Mouse (Mus musculus): ENCODE data around the gene Myh7b.
A peak's percentile ranks its signal among the peaks of the same experiment; 100 is the strongest.
"Not testable (repeated sequence)": the region's sequence is repeated elsewhere in the genome, so short reads cannot be mapped to it uniquely, and the experiment has no call there.

The Myh7b gene

DNA sequence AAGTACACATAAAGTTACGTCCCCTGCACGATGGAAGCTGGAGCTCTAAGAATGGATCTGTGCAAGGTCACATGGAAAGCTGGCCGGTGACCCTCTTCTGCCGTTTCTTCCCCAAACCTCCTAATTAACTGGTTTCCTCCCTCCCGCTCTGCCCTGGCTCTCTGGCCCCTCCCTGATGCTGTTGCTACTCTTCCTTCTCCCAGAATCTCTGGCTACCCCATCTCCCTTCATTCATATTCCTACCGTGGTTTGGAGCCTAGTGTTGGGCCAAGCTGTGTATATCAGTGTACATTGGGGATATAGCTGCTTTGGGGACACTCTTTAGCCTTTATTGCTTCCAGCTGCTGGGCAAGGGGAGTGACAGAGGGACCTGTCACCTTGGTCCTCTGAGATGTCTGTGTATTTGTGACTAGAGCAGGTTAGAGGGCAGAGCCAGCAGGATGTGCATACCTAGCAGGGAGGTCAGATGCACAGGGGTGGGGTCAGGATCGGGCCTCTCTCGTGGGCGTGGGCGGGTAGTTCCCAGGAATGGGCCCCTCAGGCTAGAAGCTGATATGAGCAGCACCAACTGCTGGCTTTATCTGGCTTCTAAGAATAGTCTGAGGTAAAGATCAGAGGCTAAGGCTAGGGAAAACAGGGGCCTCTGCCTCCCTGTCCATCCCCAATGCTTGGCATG, 6.3 kb upstream of the Myh7b start:
- no peak for DNase-seq (ENCODE audit: low read depth)

GRCm38 (mm10) chr2:155605236-155605589, 5.8 kb upstream of the Myh7b start:
- not testable (repeated sequence) for DNase-seq (ENCODE audit: low read depth)

DNA sequence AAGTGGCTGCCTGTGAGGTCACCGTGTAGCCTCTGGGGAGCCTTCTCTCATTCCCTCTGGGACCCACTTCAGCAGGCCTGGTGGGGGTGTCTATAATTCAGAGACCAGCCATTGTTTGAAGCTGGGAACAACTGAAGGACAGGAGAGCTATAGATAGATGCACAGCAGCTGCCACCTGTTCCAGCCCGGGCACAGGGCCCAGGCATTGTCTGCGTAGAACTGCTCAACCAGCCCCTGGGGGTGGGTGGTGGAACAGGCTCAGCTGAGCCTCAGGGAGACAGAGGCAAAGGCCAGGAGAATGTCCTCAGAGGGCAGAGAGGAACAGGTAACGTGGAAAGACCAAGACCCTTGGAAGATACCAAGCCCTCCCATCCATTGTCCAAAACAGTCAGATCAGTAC, 4.7 kb upstream of the Myh7b start:
- DNase-seq (ENCODE audit: low read depth): no peak

DNA sequence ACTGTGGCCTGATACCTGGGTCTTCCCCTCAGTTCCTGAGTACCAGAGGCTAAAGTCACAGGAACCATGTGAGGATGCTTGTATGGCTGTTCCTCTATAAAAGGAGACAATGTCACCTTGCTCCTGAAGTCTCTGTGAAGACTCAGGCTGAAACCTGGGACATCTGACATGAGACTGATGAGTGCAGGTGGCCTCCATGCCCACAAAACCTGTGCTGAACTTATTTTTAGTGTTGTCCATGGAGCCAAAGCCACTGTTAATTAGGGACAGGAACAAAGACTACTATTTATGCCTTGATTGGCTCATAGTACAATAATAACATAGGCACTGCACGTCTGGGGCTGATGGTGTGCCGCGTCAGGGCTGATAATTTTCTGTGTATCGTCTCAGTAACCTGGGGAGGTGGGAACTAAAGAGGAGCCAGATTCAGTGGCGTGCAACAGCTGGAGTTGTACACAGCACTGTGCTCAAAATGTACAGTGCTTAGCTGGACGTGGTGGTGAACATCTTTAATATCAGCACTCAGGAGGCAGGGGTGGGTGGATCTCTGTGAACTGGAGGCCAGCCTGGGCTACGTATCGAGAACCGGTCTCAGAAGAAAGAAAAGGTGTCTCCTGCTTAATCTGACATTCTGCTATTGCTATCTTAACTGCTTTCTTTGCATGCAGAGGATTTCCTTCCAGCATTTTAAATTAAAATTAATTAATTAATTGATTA, 980 bp downstream of the Myh7b start:
- DNase-seq (ENCODE audit: low read depth): no peak

- DNase-seq (ENCODE audit: low read depth): no peak
These were observed 2.3 kb downstream of the Myh7b start for GRCm38 (mm10) chr2:155613326-155613755.

DNA sequence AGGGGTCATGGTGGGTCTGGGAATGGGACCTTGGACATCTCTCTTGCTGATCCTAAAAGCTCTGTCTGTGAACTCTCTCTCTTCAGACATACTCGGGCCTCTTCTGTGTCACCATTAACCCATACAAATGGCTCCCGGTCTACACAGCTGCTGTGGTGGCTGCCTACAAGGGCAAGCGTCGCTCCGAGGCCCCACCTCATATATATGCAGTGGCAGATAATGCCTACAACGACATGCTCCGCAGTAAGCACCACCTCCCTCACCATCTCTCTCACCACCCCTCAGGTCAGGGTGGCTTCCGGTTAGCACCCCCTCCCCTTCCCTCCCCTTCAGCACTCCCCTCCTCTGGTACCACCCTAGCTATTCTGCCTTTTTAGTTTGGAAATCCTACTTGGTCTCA, 2.9 kb downstream of the Myh7b start:
- DNase-seq (ENCODE audit: low read depth): no peak

- DNase-seq (ENCODE audit: low read depth): no peak
These were observed 6.0 kb downstream of the Myh7b start for GRCm38 (mm10) chr2:155616971-155617370.

GRCm38 (mm10) chr2:155619817-155620216, 8.8 kb downstream of the Myh7b start:
- DNase-seq (ENCODE audit: low read depth): no peak

DNA sequence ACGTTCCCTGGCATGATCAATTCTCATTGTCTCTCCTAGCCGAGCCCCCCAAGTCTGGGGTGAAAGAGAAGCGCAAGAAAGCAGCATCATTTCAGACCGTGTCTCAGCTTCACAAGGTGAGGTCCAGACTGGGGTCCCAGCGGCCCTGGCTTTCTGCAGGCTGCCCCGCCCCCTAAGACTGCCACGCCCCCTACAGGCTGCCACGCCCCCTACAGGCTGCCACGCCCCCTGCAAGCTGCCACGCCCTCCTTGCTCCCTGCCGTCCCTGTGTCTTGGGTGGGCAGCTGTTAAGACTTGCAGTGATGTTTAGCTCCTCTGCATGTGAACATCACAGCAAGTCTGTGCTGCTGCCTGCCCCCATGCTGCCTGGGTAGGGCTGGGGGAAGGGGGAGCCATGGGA, 11.6 kb downstream of the Myh7b start:
- no peak for DNase-seq (ENCODE audit: low read depth)

- DNase-seq (ENCODE audit: low read depth): no peak
These were observed 13.0 kb downstream of the Myh7b start for GRCm38 (mm10) chr2:155623996-155624395.

DNA sequence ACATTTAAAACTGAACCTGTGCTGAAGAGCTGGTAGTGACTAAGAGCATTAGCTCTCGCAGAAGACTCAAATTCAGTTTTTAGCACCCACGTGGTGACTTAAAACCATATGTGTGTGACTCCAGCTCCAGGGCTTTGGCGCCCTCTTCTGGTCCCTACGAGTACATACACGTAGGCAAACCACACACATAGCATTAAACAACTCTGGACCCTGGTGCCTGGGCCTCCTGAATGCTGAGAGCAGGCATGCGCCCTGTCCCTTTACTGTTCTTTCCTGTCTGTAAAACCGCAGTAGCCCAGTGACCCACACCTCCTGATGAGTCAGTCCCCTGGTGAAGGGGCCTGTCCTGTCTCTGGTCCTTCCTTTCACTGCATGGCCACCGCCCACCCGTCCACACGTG, 13.7 kb downstream of the Myh7b start:
- peak; percentile 29 for DNase-seq (ENCODE audit: low read depth)

GRCm38 (mm10) chr2:155626277-155626676, 15.3 kb downstream of the Myh7b start:
- DNase-seq (ENCODE audit: low read depth): no peak

DNA sequence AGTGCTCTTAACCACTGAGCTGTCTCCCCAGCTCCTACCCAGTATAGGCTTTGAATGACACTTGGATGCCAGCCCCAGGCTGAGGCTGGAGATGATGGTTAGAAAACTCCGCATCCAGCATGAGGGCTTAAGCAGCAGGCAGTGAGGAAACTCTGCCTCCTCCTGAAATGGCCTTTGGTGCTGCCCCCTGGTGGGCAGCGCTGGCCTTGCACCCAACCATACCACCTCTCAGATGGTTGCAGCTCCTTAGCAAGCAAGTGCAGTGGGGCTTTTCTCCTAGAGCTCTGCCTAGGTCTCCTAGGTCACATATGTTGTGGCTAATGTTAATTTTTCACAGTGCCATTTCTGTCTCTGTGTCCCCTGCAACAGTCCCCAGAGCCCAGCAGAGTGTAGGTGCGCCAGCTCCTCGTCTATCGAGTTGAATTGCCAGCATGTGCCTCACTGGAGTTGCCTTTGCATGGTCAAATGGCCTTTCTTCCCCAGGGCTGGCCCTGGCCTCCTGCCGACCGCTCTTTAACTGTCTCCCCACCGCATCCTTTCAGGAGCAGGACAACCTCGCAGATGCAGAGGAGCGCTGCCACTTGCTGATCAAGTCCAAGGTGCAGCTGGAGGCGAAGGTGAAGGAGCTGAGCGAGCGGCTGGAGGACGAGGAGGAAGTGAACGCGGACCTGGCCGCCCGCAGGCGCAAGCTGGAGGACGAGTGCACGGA, 16.2 kb downstream of the Myh7b start:
- DNase-seq (ENCODE audit: low read depth): peak; percentile 37

DNA sequence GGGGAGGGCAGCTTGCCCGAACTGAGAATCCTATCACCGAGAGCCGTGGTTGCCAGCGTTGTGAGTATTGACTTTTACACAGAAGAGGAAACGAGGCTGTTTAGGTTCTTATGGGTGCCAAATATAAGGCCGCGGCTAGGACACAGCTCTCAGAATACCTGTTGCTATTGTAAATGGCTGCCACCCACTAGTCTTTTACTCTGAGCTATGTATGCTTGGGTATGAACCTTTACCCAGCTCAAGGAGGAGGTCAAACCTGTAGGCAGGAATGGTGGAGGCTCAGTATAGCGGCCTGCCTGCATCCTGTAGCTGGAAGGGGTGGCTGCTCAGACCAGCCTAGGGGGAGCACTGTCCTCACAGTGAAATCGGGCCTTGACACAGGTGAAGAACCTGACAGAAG, 17.1 kb downstream of the Myh7b start:
- DNase-seq (ENCODE audit: low read depth): no peak

GRCm38 (mm10) chr2:155628519-155628918, 17.5 kb downstream of the Myh7b start:
- DNase-seq (ENCODE audit: low read depth): no peak

DNA sequence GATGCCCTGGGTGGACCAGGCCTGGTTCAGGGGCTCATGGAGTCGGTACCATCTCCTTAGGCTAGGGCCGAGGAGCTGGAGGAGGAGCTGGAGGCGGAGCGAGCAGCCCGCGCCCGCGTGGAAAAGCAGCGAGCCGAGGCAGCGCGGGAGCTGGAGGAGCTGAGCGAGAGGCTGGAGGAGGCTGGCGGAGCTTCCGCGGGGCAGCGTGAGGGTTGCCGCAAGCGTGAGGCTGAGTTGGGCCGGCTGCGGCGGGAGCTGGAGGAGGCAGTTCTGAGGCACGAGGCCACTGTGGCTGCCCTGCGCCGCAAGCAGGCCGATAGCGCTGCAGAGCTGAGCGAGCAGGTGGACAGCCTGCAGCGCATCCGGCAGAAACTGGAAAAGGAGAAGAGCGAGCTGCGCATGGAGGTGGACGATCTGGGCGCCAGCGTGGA, 18.2 kb downstream of the Myh7b start:
- no peak for DNase-seq (ENCODE audit: low read depth)

- no peak for DNase-seq (ENCODE audit: low read depth)
These were observed 19.1 kb downstream of the Myh7b start for GRCm38 (mm10) chr2:155630153-155630552.

DNA sequence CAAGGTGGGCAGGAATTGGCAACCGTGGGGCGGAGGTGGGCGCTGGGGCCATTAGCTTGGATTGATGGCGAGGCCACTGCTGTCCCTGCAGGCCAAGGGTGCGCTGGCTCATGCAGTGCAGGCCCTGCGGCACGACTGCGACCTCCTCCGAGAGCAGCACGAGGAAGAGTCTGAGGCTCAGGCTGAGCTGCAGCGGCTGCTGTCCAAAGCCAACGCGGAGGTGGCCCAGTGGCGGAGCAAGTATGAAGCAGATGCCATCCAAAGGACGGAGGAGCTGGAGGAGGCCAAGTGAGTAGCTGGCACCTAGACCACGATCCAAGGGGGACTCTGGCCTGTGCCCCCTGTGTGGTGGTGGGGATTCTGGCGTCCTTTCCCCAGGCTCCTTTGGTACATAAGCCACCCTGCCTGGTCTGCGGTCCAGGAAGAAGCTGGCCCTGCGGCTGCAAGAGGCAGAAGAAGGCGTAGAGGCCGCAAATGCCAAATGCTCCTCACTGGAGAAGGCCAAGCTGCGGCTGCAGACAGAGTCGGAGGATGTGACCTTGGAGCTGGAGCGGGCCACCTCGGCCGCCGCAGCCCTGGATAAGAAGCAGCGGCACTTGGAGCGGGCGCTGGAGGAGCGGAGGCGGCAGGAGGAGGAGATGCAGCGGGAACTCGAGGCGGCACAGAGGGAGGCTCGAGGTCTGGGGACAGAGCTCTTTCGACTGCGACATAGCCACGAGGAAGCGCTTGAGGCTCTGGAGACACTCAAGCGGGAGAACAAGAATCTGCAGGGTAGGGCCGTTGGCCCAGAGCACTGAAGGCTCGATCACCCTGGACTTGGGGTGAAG, 19.8 kb downstream of the Myh7b start:
- DNase-seq (ENCODE audit: low read depth): no peak

- no peak for DNase-seq (ENCODE audit: low read depth)
These were observed 21.3 kb downstream of the Myh7b start for GRCm38 (mm10) chr2:155632138-155632936.

DNA sequence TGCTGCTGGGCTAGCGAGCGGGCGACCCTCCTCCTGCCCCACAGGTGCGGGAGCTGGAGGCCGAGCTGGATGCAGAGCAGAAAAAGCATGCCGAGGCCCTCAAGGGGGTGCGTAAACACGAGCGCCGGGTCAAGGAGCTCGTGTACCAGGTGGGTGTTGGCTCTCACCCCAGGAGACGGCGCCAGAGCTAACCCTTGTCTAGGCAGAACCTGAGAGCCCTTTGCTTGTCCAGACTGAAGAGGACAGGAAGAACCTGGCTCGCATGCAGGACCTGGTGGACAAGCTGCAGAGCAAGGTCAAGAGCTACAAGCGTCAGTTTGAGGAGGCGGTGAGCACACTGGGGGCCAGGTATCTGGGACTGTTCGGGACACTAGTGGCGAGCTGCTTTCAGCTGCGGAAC, 22.1 kb downstream of the Myh7b start:
- DNase-seq (ENCODE audit: low read depth): no peak

DNA sequence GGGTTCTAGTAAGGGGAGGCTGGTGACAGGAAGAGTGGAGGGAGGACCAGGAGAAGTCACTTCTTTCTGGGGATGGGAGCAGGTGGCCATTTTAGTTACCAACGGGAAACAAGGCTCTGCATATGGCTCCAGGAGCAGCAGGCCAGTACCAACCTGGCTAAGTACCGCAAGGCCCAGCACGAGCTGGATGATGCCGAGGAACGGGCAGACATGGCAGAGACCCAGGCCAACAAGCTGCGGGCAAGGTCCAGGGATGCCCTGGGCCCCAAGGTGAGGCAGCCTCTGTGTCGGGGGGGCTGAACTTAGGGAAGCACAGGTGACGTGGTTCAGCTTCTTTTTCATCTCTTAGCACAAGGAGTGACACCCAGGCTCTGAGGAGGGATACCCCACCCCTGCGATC, 22.7 kb downstream of the Myh7b start:
- no peak for DNase-seq (ENCODE audit: low read depth)
